Mouse (Mus musculus) adrenal gland, postnatal 14 days (tissue): ENCODE results near the gene Sult1d1. TPM values are rescaled to one million over a fixed set of nuclear protein-coding genes. Genes with fewer than 3 reads are reported as not detected.
"Not testable (repeated sequence)": the region's sequence is repeated elsewhere in the genome, so short reads cannot be mapped to it uniquely, and the experiment has no call there.

Source experiments
- DNase-seq: peaks from one replicate; pipeline ENCODE4 v3.0.0; 2021; ENCODE audit warnings: mixed read lengths
- long read RNA-seq, 2 experiments: library from polyadenylated mRNA; stranded (forward); transcript quantifications; one replicate each; pipeline ENCODE4 v2.0.0; 2021
- total RNA-seq: library from RNA; stranded (reverse); gene quantifications from 2 replicates; pipeline ENCODE4 v1.2.3, GENCODE M21; 2021

The Sult1d1 gene
- 0.64 and 15.6 TPM in 2 replicates for total RNA-seq
- long read RNA-seq, experiment 1, partial matches to known transcripts: 0 of 1 reads
- long read RNA-seq, experiment 1, other reads (novel, unspliced or antisense): 0 of 1 reads
- long read RNA-seq, experiment 2, transcript Sult1d1-201 (8 exons, 2,420 nt): major isoform, 12 of 13 reads
- long read RNA-seq, experiment 2, partial matches to known transcripts: 1 of 13 reads
- long read RNA-seq, experiment 2, other reads (novel, unspliced or antisense): 0 of 13 reads

- DNase-seq: no peak
Observed at GRCm38 (mm10) chr5:87568845-87569244, at the start of gene Sult1d1. Sult1d1 (minus strand) TSS chr5:87569027.

- no peak for DNase-seq
Observed at GRCm38 (mm10) chr5:87615128-87615390, 46.2 kb upstream of the Sult1d1 start.

GRCm38 (mm10) chr5:87614364-87615127, 45.7 kb upstream of the Sult1d1 start:
- DNase-seq: no peak

DNA sequence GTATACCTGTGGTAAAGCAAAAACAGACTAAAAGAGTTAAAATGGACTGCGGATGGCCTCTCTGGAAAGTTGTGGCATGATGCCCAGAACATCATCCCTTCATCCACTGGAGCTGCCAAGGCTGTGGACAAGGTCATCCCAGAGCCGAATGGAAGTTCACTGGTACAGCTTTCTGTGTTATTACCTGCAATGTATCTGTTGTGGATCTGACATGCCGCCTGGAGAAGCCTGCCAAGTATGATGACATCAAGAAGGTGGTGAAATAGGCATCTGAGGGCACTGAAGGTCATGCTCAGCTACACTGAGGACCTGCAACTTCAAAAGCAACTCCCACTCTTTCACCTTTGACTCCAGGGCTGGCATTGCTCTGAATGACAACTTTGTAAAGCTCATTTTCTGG, 32.2 kb upstream of the Sult1d1 start:
- DNase-seq: peak; percentile 81

- DNase-seq: no peak
Observed at GRCm38 (mm10) chr5:87597891-87598290, 29.1 kb upstream of the Sult1d1 start.

DNA sequence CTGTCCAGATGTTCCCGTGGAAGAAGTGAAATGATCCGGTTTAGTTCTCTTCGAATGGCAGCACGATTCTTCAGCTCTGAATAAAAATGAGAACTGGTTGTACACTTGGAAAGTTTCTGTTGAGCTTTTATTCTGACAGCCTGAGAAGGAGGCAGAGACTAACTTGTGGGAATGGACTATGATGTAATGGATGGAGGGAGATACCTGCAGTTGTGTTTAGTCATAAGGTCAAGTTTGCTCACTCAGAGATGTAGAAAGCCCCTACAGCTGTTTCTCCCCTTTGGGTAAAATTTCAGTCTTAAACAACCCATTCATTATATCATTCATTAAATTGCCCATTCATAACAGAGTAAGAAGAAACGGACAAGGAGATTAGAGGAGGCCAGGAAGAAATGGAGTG, 22.7 kb upstream of the Sult1d1 start, which contains the start of gene Sult1e1:
Sult1e1 (minus strand) TSS at position 101 of the 400 bp plus-strand sequence.
- no peak for DNase-seq

- DNase-seq: no peak
Observed at GRCm38 (mm10) chr5:87589916-87590315, 21.1 kb upstream of the Sult1d1 start.

- DNase-seq: no peak
Observed at GRCm38 (mm10) chr5:87580389-87580788, 11.6 kb upstream of the Sult1d1 start.

GRCm38 (mm10) chr5:87574174-87574573, 5.3 kb upstream of the Sult1d1 start:
- no peak for DNase-seq

DNA sequence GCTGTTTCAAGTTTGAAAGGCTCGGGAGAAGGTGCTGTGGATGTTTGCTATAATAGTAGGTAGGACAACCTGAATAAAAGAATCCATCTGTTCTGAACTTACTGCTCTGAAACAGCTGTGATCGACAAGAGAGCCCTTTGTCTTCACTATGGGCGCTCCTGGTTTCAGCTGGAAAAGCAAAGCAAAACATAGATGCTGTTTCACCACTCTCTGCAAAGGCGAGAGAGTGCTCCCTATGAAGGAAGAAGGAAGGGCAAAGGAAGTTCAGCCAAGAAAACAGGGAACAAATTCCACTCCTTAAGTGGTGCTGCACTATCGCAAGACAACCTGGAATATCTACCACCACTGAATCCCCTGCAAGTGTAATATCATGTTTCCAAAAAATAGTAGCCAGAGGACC, 4.7 kb upstream of the Sult1d1 start:
- DNase-seq: no peak

DNA sequence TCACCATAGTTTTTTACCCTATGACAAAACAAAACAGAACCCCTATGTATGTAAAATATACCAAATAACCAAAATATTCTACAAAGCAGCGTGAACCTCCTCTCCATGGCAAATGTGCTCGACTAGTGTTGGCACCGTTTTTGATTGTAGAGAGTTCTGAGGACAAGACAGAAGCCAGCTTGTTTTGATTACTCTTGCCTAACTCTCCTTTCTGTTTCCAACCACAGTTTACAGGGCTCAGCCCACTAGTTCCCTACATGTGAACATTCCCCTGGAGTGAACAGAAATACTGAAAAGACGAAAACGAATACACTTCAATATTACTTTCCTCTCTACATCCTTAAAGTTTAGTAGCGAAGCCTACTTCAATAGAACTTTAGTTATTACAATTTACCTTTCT, 4.0 kb upstream of the Sult1d1 start:
- DNase-seq: no peak

DNA sequence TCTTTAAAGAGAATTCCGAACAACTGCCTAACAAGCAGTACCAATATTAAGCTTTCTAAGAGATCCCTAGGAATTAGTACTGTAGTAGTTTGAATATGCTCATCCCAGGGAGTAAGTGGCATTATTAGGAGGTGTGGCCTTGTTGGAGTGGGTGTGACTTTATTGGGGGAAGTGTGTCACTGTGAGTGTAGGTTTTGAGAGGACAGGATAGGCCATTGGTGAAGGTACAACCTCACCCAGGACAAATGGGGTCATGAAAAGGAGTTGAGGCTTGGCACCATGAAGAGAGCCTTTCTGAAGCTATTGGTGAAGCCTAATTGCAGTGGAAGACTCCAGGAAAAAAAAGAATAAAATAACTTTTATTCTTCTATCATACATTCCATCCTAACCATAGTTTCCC, 1.5 kb downstream of the Sult1d1 start:
- no peak for DNase-seq

DNA sequence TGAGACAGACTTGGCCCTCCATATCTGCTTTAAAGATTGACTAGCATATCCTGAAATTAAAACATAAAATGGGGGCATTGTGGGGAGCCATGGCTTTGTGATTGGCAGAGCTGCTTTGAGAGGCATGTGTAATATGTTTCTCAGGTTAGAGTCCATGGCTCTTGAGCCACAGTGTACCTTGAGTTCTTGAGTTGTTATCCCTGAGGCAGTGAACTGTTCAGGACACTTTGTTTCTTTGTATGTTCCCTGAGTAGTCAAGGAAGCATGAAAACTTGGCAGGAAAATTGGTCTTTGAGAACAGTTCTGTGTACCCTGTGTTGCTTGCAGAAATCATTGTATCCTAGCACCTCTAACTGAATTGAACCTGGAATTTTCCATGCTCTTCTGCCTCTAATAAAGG, 5.9 kb downstream of the Sult1d1 start:
- DNase-seq: no peak

DNA sequence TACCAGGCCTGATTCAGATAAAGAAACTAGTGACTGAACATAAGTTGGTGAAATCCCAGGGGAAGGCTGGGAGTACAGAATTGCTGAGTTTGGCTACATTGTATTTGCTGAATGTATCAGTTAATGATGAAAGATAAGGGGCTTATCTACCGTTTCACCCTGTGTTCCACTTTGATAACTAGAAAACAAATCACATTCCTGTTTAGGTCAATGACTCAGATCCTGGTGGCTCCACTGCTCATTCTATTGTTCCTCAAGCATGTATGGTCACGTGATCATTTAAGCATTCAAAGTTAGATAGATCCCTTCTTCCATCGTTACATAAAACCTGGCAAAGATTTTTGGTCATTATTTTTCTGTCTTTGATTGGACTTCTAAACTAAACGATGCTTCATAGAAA, 6.3 kb downstream of the Sult1d1 start:
- no peak for DNase-seq

- DNase-seq: peak; percentile 6
Observed at GRCm38 (mm10) chr5:87560145-87560544, 8.7 kb downstream of the Sult1d1 start.

DNA sequence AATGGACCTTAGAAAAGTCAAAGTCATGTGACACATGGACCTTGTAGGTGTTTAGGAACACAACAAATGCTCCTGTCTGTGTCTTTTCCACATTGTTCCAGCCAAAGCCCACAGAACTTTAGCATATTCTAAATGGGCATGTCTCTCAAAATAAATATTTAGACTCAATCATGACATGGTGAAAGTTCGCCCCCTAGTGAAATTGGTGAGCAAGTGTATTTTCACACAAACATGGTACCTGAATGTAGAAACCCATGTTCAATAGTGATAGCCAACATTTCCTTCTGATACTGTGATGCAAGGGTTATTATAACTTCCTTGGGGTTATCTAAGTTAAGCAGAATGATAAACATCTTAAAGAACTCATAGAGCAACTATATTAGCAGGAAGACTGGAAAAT, 17.9 kb downstream of the Sult1d1 start:
- no peak for DNase-seq

GRCm38 (mm10) chr5:87538111-87538510, 30.7 kb downstream of the Sult1d1 start, which contains the start of gene Sult1b1:
Sult1b1 (minus strand) TSS chr5:87538195.
- no peak for DNase-seq

DNA sequence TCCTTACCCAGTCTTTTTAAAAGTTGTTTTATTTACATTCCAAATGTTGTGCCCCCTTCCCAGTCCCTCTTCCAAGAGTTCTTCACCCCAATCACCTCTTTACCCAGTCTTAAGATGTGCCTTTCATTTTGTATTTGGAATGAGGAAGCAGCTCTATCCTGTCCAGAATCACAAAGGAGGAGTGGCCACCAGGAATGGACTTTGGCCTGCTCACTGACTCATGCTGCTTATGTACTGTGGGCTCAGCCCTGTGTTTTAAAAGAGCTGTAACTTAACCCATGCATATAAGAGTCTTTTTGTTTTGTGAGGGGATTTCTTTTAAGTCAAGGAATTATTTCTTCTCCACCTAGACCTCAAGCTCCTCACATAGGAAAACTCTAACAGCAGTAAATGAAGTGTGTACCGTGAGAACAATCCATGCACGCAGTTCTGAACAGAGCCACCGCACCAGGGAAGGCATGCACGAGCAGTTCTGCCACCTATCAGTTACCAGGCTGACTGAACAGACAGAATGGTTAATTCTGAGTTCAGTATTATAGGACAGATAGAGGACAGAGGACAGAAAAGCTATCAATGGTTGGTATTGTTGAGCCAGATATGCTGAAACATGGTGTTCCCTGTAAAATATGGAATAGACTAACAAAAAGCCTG, 32.7 kb downstream of the Sult1d1 start:
- DNase-seq: no peak

- no peak for DNase-seq
Observed at GRCm38 (mm10) chr5:87532288-87532687, 36.5 kb downstream of the Sult1d1 start.

DNA sequence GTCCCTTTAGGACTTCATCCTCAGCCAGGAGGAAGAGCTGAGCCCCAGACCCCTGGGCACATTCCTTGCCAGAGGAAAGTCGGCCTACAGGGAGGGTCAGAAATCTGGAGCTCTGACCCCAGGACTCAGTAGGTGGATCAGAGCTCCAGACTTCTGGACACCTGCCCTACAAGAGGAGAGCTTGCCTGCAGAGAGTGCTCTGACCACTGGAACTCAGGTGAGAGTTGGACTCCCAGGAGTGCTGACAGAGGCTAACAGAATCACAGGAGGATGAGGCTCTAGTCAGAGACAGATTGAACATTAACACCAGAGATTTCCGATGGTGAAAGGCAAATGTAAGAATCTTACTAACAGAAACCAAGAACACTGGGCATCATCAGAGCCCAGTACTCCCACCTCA, 45.3 kb downstream of the Sult1d1 start:
- DNase-seq: not testable (repeated sequence)

DNA sequence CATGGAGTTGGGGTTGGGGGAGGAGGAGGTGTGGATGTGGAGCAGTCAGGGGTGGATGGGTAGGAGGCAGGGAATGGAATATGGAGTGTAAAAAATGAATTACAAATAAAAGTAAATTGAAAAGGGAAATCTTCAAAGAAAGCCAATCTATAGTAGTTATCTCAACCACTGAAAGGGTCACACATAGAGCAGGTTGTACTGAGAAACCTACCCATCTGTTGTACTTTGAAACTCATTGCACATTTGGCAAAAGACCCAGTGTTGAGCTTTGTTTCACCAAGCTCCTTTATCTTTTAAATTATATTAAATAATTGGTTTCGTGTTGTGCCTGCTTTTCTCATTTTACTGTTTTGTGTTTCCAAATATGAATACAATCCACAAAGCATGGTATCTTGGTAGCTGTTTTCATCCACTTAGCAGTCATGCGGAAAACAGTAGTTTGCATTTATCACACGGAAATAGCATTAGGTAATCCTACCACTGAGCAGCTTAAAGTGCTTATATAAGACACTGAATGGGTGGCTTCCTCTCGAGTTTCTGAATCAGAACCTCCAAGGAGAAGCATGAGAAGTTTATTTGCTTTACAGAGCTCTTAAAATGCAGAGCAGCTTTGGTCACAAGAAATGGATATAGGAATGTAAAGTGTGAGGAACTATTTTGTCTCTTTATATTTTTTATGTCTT, 62.9 kb downstream of the Sult1d1 start:
- DNase-seq: no peak
